Mouse (Mus musculus) erythroblast, embryonic 14.5 days (primary cell): ENCODE measurements around the gene Gm45623.

Experiments
- GATA1 ChIP-seq: IDR thresholded peaks from 2 replicates; pipeline ENCODE4 v1.6.1; 2012; ENCODE audit warnings: low read length, inconsistent platforms, mixed read lengths
- TAL1 ChIP-seq: IDR thresholded peaks from 3 replicates; pipeline ENCODE4 v1.6.1; 2012; ENCODE audit warnings: low read length, inconsistent platforms, mixed read lengths

- TF ChIP-seq GATA1 (no peak), TAL1 (no peak)
These were observed 46.0 kb downstream of the Gm45623 start for GRCm38 (mm10) chr13:56707606-56708005.
